Mouse (Mus musculus) G1E (cell line): ENCODE results near the gene Ppp1r12b. TPM values are rescaled to one million over a fixed set of nuclear protein-coding genes. Genes with fewer than 3 reads are reported as not detected.

ENCODE experiments used
- ATAC-seq: 2 replicates; pipeline ENCODE4 v1.8.0; 2016; ENCODE audit warnings: mild to moderate bottlenecking; ENCODE audit not compliant: insufficient number of reproducible peaks, poor library complexity, low FRiP score, severe bottlenecking; ENCODE audit errors: extremely low read depth
- DNase-seq: peaks from one replicate; pipeline ENCODE4 v3.0.0; 2012; ENCODE audit warnings: low spot score
- H3K27me3 ChIP-seq: 2 replicates; pipeline ENCODE4 v1.6.1; 2012; ENCODE audit warnings: mild to moderate bottlenecking, low read length, inconsistent platforms; ENCODE audit not compliant: insufficient read depth
- H3K36me3 ChIP-seq: replicated peaks from 2 replicates; pipeline ENCODE3; 2012; ENCODE audit warnings: mild to moderate bottlenecking, inconsistent platforms
- H3K4me1 ChIP-seq: 2 replicates; pipeline ENCODE4 v1.6.1; 2012; ENCODE audit warnings: low read depth, low read length, inconsistent platforms, mixed read lengths; ENCODE audit not compliant: insufficient read depth
- H3K4me3 ChIP-seq: 2 replicates; pipeline ENCODE4 v1.5.1; 2012; ENCODE audit warnings: low read depth, mild to moderate bottlenecking, inconsistent platforms, low read length, moderate library complexity, mixed read lengths
- H3K9me3 ChIP-seq: replicated peaks from 2 replicates; pipeline ENCODE4 v1.6.1; 2012; ENCODE audit warnings: inconsistent platforms
- CTCF ChIP-seq: IDR thresholded peaks from 2 replicates; pipeline ENCODE4 v1.5.1; 2012; ENCODE audit warnings: low read depth, low read length, inconsistent platforms, mixed read lengths
- GATA1 ChIP-seq: IDR thresholded peaks from 2 replicates; pipeline ENCODE4 v1.6.1; 2012; ENCODE audit warnings: borderline replicate concordance, low read length, inconsistent platforms, mixed read lengths
- GATA2 ChIP-seq: IDR thresholded peaks from 2 replicates; pipeline ENCODE4 v1.6.1; 2012; ENCODE audit warnings: low read depth, low read length, inconsistent platforms, borderline replicate concordance
- POLR2AphosphoS5 ChIP-seq: IDR thresholded peaks from 2 replicates; pipeline ENCODE4 v1.6.1; 2012; ENCODE audit warnings: low read depth, low read length, inconsistent platforms; ENCODE audit not compliant: insufficient replicate concordance
- TAL1 ChIP-seq: conservative IDR thresholded peaks from 2 replicates; pipeline ENCODE4 v1.6.1; 2012; ENCODE audit warnings: low read depth, low read length, inconsistent platforms, mixed read lengths
- polyA plus RNA-seq: library from polyadenylated mRNA; stranded (reverse); fragments of >175 nt; gene quantifications from 2 replicates; pipeline ENCODE4 v1.2.3, GENCODE M21; 2012
- total RNA-seq, 2 experiments: library from RNA; stranded (forward) in 1 of 2; stranded (reverse) in 1 of 2; fragments of 200-1000 nt in 1 of 2; fragments of >200 nt in 1 of 2; fragmentation: Nextera tagmentation in 1 of 2; gene quantifications; 2 replicates each; pipeline ENCODE4 v1.2.3; 2014 to 2017

Gene Ppp1r12b
- total and polyA plus RNA-seq, 3 experiments, result 1.7 to 15.7 (median 8.2) TPM

DNA sequence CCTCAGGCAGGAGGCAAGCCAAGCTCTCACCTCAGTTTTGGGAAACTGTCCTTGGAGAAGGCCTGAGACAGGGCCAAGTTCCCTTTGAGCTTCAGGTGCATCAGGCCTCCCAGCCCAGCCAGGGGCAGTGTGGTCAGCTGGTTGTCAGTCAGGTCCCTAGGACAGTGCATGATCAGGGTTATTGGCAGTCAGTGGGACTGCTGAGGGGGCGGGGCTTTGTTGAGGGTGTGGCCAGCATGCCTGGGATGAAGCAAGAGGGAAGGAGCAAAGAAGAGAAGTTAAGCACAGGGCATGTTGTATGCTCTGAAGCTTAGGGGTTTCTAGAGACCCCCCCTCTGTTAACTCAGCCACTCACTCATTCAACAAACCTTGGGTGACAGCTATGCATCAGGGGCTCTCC, 40.2 kb upstream of the Ppp1r12b start:
- H3K4me3 ChIP-seq, result no peak overlapping the region
- H3K4me1 ChIP-seq, result peaks cover 9% of the 10 kb centered on the region
- no peak for DNase-seq
- no peaks in the 10 kb centered on the region for H3K36me3 ChIP-seq
- H3K9me3 ChIP-seq, result no peaks in the 10 kb centered on the region
- TF ChIP-seq GATA1, result no peak
- no peak for TF ChIP-seq POLR2AphosphoS5
- TF ChIP-seq GATA2, result no peak
- TF ChIP-seq TAL1, result no peak
- TF ChIP-seq CTCF, result no peak
- peaks cover 62% of the 10 kb centered on the region for H3K27me3 ChIP-seq
- ATAC-seq, result no peak

GRCm38 (mm10) chr1:134995437-134995836, 39.7 kb upstream of the Ppp1r12b start:
- Histone ChIP-seq H3K4me1 (peaks cover 3% of the 10 kb centered on the region), H3K9me3 (no peaks in the 10 kb centered on the region), H3K4me3 (no peak overlapping the region), H3K36me3 (no peaks in the 10 kb centered on the region), H3K27me3 (peaks cover 62% of the 10 kb centered on the region)
- no peak for ATAC-seq
- DNase-seq, result no peak
- no peak for TF ChIP-seq GATA1
- TF ChIP-seq POLR2AphosphoS5, result no peak
- TF ChIP-seq CTCF, result no peak
- TF ChIP-seq GATA2, result no peak
- TF ChIP-seq TAL1, result no peak

- no peaks in the 10 kb centered on the region for H3K4me1 ChIP-seq
- no peaks in the 10 kb centered on the region for H3K36me3 ChIP-seq
- TF ChIP-seq TAL1 (no peak), POLR2AphosphoS5 (no peak), CTCF (no peak), GATA1 (no peak), GATA2 (no peak)
- no peaks in the 10 kb centered on the region for H3K9me3 ChIP-seq
- ATAC-seq (no peak), DNase-seq (no peak)
- peaks cover 62% of the 10 kb centered on the region for H3K27me3 ChIP-seq
- H3K4me3 ChIP-seq, result no peak overlapping the region
Measured at GRCm38 (mm10) chr1:134994739-134995138, 39.0 kb upstream of the Ppp1r12b start.

DNA sequence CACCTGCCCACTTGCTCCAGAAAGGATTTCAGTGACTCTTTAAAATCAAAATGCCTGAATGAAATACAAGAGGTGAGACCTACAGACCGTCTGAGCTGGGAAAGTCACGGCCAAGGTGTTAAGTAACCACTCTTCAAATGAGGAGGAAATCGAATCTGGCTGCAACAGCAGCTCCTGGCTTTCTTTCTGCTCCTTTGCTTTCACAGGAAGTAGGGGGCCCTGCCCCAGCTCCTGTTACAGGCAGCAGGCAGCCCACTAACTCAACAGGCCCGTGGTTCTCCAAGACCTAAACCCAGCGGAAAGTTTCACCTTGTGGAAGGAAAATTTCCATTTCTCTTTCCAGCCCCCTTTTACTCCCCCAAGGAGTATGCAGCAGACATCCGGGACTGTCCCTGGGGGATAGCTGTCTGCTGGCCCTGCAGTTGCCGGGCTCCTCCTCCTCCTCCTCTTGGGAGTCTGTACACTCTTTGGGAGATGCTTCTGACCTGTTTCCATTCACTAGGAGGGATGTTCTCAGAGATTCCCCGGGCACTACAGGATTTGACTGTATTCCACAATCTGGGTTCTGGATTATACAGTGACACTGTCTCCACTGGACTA, 36.4 kb upstream of the Ppp1r12b start:
- TF ChIP-seq GATA1 (no peak), POLR2AphosphoS5 (no peak), CTCF (no peak), GATA2 (no peak), TAL1 (no peak)
- Histone ChIP-seq H3K36me3 (no peaks in the 10 kb centered on the region), H3K9me3 (no peaks in the 10 kb centered on the region), H3K27me3 (peaks cover 62% of the 10 kb centered on the region), H3K4me3 (no peak overlapping the region), H3K4me1 (no peaks in the 10 kb centered on the region)
- no peak for DNase-seq
- ATAC-seq, result no peak

DNA sequence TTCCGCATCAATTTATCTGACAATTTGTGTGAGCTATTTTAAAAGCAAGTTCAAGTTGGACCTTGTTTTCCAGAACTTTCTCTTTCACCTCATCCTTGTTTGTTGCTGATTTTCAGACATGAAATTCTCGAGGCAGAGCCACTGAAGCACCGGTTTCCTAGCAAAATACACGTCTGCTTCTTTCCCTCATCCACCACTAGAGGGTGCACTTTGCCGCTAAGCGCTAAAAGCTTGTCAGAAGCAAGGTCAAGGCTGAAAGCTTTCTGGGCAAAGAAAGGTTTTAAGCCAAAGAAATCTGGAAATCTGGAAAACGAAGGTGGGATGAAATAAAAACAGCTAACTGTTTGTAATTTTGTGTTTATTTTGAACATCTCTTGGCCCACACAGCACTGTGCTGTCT, 33.6 kb upstream of the Ppp1r12b start:
- no peak overlapping the region for H3K4me3 ChIP-seq
- no peaks in the 10 kb centered on the region for H3K9me3 ChIP-seq
- DNase-seq (peak; percentile 76), ATAC-seq (0 out of 2 replicates have a peak, but pooled peaks have one; percentile 40)
- peak; percentile 91 for TF ChIP-seq CTCF
- TF ChIP-seq GATA2, result no peak
- no peak for TF ChIP-seq TAL1
- TF ChIP-seq GATA1, result no peak
- no peak for TF ChIP-seq POLR2AphosphoS5
- H3K4me1 ChIP-seq, result no peaks in the 10 kb centered on the region
- H3K36me3 ChIP-seq, result no peaks in the 10 kb centered on the region
- peaks cover 51% of the 10 kb centered on the region for H3K27me3 ChIP-seq

DNA sequence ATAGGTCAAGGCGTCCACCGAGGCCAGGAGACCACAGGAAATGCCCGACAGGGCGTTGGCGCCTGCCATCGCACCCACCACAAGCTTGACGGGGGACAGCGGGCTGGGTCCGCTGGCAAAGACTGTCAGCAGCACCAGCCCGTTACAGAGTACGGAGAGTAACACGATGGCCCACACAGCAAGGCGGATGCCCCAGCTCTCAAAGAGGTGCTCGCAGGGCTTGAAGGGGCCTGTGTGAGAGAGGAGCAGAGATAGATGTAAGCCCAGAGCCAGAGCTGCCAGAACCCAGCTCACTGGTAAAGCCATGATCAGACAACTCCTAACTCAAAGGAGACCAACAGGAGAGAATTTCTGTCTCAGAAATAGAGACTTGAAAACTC, 32.2 kb upstream of the Ppp1r12b start:
- Histone ChIP-seq H3K9me3 (no peaks in the 10 kb centered on the region), H3K36me3 (no peaks in the 10 kb centered on the region), H3K4me3 (no peak overlapping the region), H3K4me1 (no peaks in the 10 kb centered on the region), H3K27me3 (peaks cover 51% of the 10 kb centered on the region)
- DNase-seq (no peak), ATAC-seq (no peak)
- no peak for TF ChIP-seq GATA2
- TF ChIP-seq GATA1, result no peak
- no peak for TF ChIP-seq CTCF
- TF ChIP-seq POLR2AphosphoS5, result no peak
- no peak for TF ChIP-seq TAL1
